ENCODE assay signal across 31 mouse cellular contexts in the genomic region with DNA sequence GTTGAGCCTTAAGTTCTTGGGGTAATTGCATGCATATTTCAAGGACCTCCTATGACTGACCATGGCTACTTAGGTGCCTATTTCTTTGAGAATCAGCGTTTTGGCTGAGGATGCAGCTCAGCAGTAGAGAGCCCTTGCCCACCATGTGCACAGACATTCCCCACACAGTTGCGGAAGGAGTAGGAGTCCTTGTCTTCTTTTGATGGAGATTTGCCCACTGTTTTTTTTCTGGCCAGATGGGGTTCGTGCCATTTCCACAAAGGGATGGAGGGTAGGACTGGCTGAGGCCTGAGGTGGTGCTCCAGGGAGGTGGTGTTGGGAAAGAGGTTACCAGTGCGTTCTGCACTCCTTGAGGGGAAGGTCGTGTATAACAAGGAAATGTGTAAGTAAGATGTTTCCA.
"Had no signal": no experiment of that assay in that cellular context is flagged by ENCODE, and none has a peak within 500 bp of the region (broad histone marks: within the 10 kb centered on the region; RNA-seq: fewer than 3 reads in every experiment).

No protein-coding gene starts in this region.

- H3K27me3 ChIP-seq: limb, embryonic 12.5 days; limb, embryonic 13.5 days; limb, embryonic 15.5 days; liver, embryonic 12.5 days; liver, embryonic 13.5 days; liver, embryonic 15.5 days; lung, embryonic 15.5 days; megakaryocyte, embryonic 14.5 days; midbrain, embryonic 12.5 days; midbrain, embryonic 13.5 days; midbrain, embryonic 15.5 days; neural tube, embryonic 12.5 days had no signal

- ATAC-seq: liver, embryonic 12.5 days; liver, postnatal 0 days; lung, postnatal 0 days; midbrain, embryonic 13.5 days; midbrain, embryonic 15.5 days; midbrain, embryonic 16.5 days had no signal

- H3K4me2 ChIP-seq: limb, embryonic 12.5 days; limb, embryonic 13.5 days; limb, embryonic 15.5 days; liver, embryonic 11.5 days; liver, embryonic 12.5 days; liver, embryonic 13.5 days; liver, embryonic 15.5 days; lung, embryonic 14.5 days; lung, embryonic 15.5 days; midbrain, embryonic 11.5 days; midbrain, embryonic 12.5 days; midbrain, embryonic 13.5 days; midbrain, embryonic 15.5 days; neural tube, embryonic 12.5 days had no signal

- H3K9me3 ChIP-seq: limb, embryonic 10.5 days; limb, embryonic 12.5 days; limb, embryonic 13.5 days; limb, embryonic 15.5 days; liver, embryonic 12.5 days; liver, embryonic 13.5 days; liver, embryonic 15.5 days; lung, embryonic 15.5 days; megakaryocyte, embryonic 14.5 days; midbrain, embryonic 10.5 days; midbrain, embryonic 12.5 days; midbrain, embryonic 13.5 days; midbrain, embryonic 15.5 days; neural tube, embryonic 12.5 days had no signal

- H3K9ac ChIP-seq: limb, embryonic 12.5 days; limb, embryonic 13.5 days; limb, embryonic 15.5 days; liver, embryonic 12.5 days; liver, embryonic 13.5 days; liver, embryonic 14.5 days; liver, embryonic 15.5 days; liver, postnatal 0 days; lung, embryonic 14.5 days; lung, embryonic 15.5 days; midbrain, embryonic 12.5 days; midbrain, embryonic 13.5 days; midbrain, embryonic 15.5 days; neural tube, embryonic 12.5 days had no signal

- H3K27ac ChIP-seq: limb, embryonic 10.5 days; limb, embryonic 12.5 days; limb, embryonic 13.5 days; limb, embryonic 15.5 days; liver, embryonic 12.5 days; liver, embryonic 13.5 days; liver, embryonic 14.5 days; liver, embryonic 15.5 days; lung, embryonic 15.5 days; macrophage; midbrain, embryonic 10.5 days; midbrain, embryonic 12.5 days; midbrain, embryonic 13.5 days; midbrain, embryonic 15.5 days; neural tube, embryonic 12.5 days had no signal

- H3K4me3 ChIP-seq: limb, embryonic 10.5 days; limb, embryonic 12.5 days; limb, embryonic 13.5 days; limb, embryonic 15.5 days; liver, embryonic 12.5 days; liver, embryonic 13.5 days; liver, embryonic 15.5 days; lung, embryonic 15.5 days; megakaryocyte, embryonic 14.5 days; midbrain, embryonic 10.5 days; midbrain, embryonic 12.5 days; midbrain, embryonic 13.5 days; midbrain, embryonic 15.5 days; myocyte; neural tube, embryonic 12.5 days had no signal

- H3K4me1 ChIP-seq: limb, embryonic 15.5 days; liver, embryonic 15.5 days; lung, embryonic 15.5 days; midbrain, embryonic 10.5 days; midbrain, embryonic 12.5 days; neural tube, embryonic 12.5 days had no signal

- DNase-seq: left cerebral cortex, postnatal 4 days; liver; liver, embryonic 13.5 days; liver, postnatal 0 days; lung, adult 18-20 months; lung, adult 2 months; lung, embryonic 14.5 days; lung, postnatal 10 days; lung, postnatal 14 days; lung, postnatal 4 days; midbrain, embryonic 14.5 days had no signal
